Mouse (Mus musculus) embryonic facial prominence, embryonic 15.5 days (tissue): ENCODE measurements around the gene Zmiz1. TPM values are rescaled to one million over a fixed set of nuclear protein-coding genes. Genes with fewer than 3 reads are reported as not detected.
A peak's percentile ranks its signal among the peaks of the same experiment; 100 is the strongest.

Source experiments
- ATAC-seq: fragments of 200-750 bp; cut with Nextera tagmentation; 2 replicates; pipeline ENCODE4 v1.8.0; 2017; ENCODE audit warnings: low read depth, moderate TSS enrichment; ENCODE audit not compliant: insufficient number of reproducible peaks, low FRiP score, low TSS enrichment
- H3K27ac ChIP-seq: fragments of 300-500 bp; sonication (generic); replicated peaks from 2 replicates; pipeline ENCODE4 v1.5.1; 2015; ENCODE audit warnings: mild to moderate bottlenecking, inconsistent platforms
- H3K27me3 ChIP-seq: fragments of 300-500 bp; sonication (generic); 2 replicates; pipeline ENCODE4 v1.6.1; 2015; ENCODE audit warnings: inconsistent platforms
- H3K36me3 ChIP-seq: fragments of 300-500 bp; sonication (generic); 2 replicates; pipeline ENCODE4 v1.6.1; 2015; ENCODE audit warnings: mild to moderate bottlenecking, inconsistent platforms
- H3K4me1 ChIP-seq: fragments of 300-500 bp; sonication (generic); 2 replicates; pipeline ENCODE4 v1.6.1; 2015; ENCODE audit warnings: inconsistent platforms
- H3K4me2 ChIP-seq: fragments of 300-500 bp; sonication (generic); replicated peaks from 2 replicates; pipeline ENCODE4 v1.6.1; 2015; ENCODE audit warnings: mild to moderate bottlenecking, inconsistent platforms
- H3K4me3 ChIP-seq: fragments of 300-500 bp; sonication (generic); replicated peaks from 2 replicates; pipeline ENCODE4 v1.5.1; 2015; ENCODE audit warnings: mild to moderate bottlenecking, inconsistent platforms
- H3K9ac ChIP-seq: fragments of 300-500 bp; sonication (generic); 2 replicates; pipeline ENCODE4 v1.6.1; 2015; ENCODE audit warnings: inconsistent platforms
- H3K9me3 ChIP-seq: fragments of 300-500 bp; sonication (generic); replicated peaks from 2 replicates; pipeline ENCODE4 v1.6.1; 2016; ENCODE audit warnings: inconsistent platforms
- WGBS: fragments of 180-500 bp; shearing (Covaris S2); methylation state at CpG from one replicate; pipeline ENCODE4 v1.1.7; 2015; 5-methylcytosine and 5-hydroxymethylcytosine counted together
- polyA plus RNA-seq: library from polyadenylated mRNA; unstranded; fragments of >200 nt; fragmentation: Nextera tagmentation; extraction: Ambion mirVana; gene quantifications from 2 replicates; pipeline ENCODE4 v1.2.1, GENCODE M21; 2015

The Zmiz1 gene
- polyA plus RNA-seq, 1 experiment from 2014 or later = 40.1 TPM

- H3K27ac ChIP-seq = peak overlapping the region; percentile 66; the same call in 1 of the 2 replicates
- 20% methylated on average over 11 of the region's 11 CpGs for WGBS
Measured at GRCm38 (mm10) chr14:25565344-25566088, 106.5 kb downstream of the Zmiz1 start.

GRCm38 (mm10) chr14:25567245-25567644, 108.3 kb downstream of the Zmiz1 start:
- Histone ChIP-seq H3K4me3 (no peak overlapping the region), H3K27me3 (no peaks in the 10 kb centered on the region), H3K9me3 (no peaks in the 10 kb centered on the region), H3K9ac (no peak overlapping the region), H3K4me2 (no peak overlapping the region), H3K36me3 (peaks cover 9% of the 10 kb centered on the region; the same call in 1 of the 2 replicates), H3K27ac (no peak overlapping the region), H3K4me1 (peaks cover 19% of the 10 kb centered on the region)
- no peak for ATAC-seq
- 67% methylated on average over 3 of the region's 3 CpGs for WGBS

More at GRCm38 (mm10) chr14:25565344-25566088, 106.5 kb downstream of the Zmiz1 start:
- Histone ChIP-seq H3K36me3 (0 out of 2 replicates have a peak, but pooled peaks cover 3% of the 10 kb centered on the region), H3K27me3 (no peaks in the 10 kb centered on the region), H3K4me1 (peaks cover 34% of the 10 kb centered on the region), H3K9me3 (no peaks in the 10 kb centered on the region), H3K9ac (no peak overlapping the region), H3K4me3 (no peak overlapping the region), H3K4me2 (no peak overlapping the region)
- peak; percentile 49; the same call in 1 of the 2 replicates for ATAC-seq

GRCm38 (mm10) chr14:25567837-25568236, 108.9 kb downstream of the Zmiz1 start:
- Histone ChIP-seq H3K4me2 (no peak overlapping the region), H3K36me3 (peaks cover 15% of the 10 kb centered on the region; the same call in 1 of the 2 replicates), H3K27ac (no peak overlapping the region), H3K4me1 (peaks cover 13% of the 10 kb centered on the region), H3K4me3 (no peak overlapping the region), H3K9me3 (no peaks in the 10 kb centered on the region), H3K9ac (no peak overlapping the region), H3K27me3 (no peaks in the 10 kb centered on the region)
- WGBS = 93% methylated on average over 2 of the region's 2 CpGs
- no peak for ATAC-seq

GRCm38 (mm10) chr14:25574047-25574870, 115.3 kb downstream of the Zmiz1 start:
- Histone ChIP-seq H3K9ac (no peak overlapping the region), H3K36me3 (peaks cover 57% of the 10 kb centered on the region)
- ATAC-seq = peak; percentile 50

GRCm38 (mm10) chr14:25576642-25577041, 117.7 kb downstream of the Zmiz1 start:
- Histone ChIP-seq H3K4me2 (no peak overlapping the region), H3K27ac (no peak overlapping the region), H3K4me3 (no peak overlapping the region), H3K4me1 (peaks cover 24% of the 10 kb centered on the region), H3K27me3 (no peaks in the 10 kb centered on the region), H3K36me3 (peaks cover 75% of the 10 kb centered on the region), H3K9ac (no peak overlapping the region), H3K9me3 (no peaks in the 10 kb centered on the region)
- ATAC-seq = no peak
- WGBS = 76% methylated on average over 3 of the region's 3 CpGs

More at GRCm38 (mm10) chr14:25574047-25574870, 115.3 kb downstream of the Zmiz1 start:
- H3K4me3 ChIP-seq = no peak overlapping the region
- WGBS = 44% methylated on average over 16 of the region's 16 CpGs
- no peaks in the 10 kb centered on the region for H3K27me3 ChIP-seq
- no peak overlapping the region for H3K4me2 ChIP-seq
- H3K9me3 ChIP-seq = no peaks in the 10 kb centered on the region
- H3K4me1 ChIP-seq = peaks cover 24% of the 10 kb centered on the region
- no peak overlapping the region for H3K27ac ChIP-seq

GRCm38 (mm10) chr14:25577431-25577830, 118.4 kb downstream of the Zmiz1 start:
- Histone ChIP-seq H3K9me3 (no peaks in the 10 kb centered on the region), H3K4me2 (no peak overlapping the region), H3K27me3 (no peaks in the 10 kb centered on the region), H3K9ac (no peak overlapping the region), H3K36me3 (peaks cover 72% of the 10 kb centered on the region), H3K27ac (peak overlapping the region; percentile 39; the same call in 1 of the 2 replicates), H3K4me3 (no peak overlapping the region), H3K4me1 (peaks cover 24% of the 10 kb centered on the region)
- WGBS = 69% methylated on average over 3 of the region's 3 CpGs
- no peak for ATAC-seq

- Histone ChIP-seq H3K36me3 (peaks cover 81% of the 10 kb centered on the region), H3K9ac (no peak overlapping the region), H3K27ac (no peak overlapping the region), H3K9me3 (no peaks in the 10 kb centered on the region), H3K27me3 (no peaks in the 10 kb centered on the region), H3K4me1 (peaks cover 20% of the 10 kb centered on the region), H3K4me2 (no peak overlapping the region), H3K4me3 (no peak overlapping the region)
- 80% methylated on average over 7 of the region's 7 CpGs for WGBS
- ATAC-seq = no peak
Measured at GRCm38 (mm10) chr14:25579597-25579996, 120.6 kb downstream of the Zmiz1 start.

GRCm38 (mm10) chr14:25580397-25580796, 121.4 kb downstream of the Zmiz1 start:
- H3K27ac ChIP-seq = no peak overlapping the region
- no peak for ATAC-seq
- H3K36me3 ChIP-seq = peaks cover 73% of the 10 kb centered on the region
- no peak overlapping the region for H3K9ac ChIP-seq
- 37% methylated on average over 1 of the region's 1 CpGs for WGBS
- H3K9me3 ChIP-seq = no peaks in the 10 kb centered on the region
- H3K4me1 ChIP-seq = peaks cover 25% of the 10 kb centered on the region
- no peaks in the 10 kb centered on the region for H3K27me3 ChIP-seq
- no peak overlapping the region for H3K4me2 ChIP-seq
- H3K4me3 ChIP-seq = no peak overlapping the region

- peaks cover 39% of the 10 kb centered on the region for H3K4me1 ChIP-seq
- H3K9me3 ChIP-seq = no peaks in the 10 kb centered on the region
- 93% methylated on average over 6 of the region's 6 CpGs for WGBS
- H3K27me3 ChIP-seq = no peaks in the 10 kb centered on the region
- H3K36me3 ChIP-seq = peaks cover 53% of the 10 kb centered on the region
- H3K9ac ChIP-seq = no peak overlapping the region
- H3K27ac ChIP-seq = no peak overlapping the region
- no peak overlapping the region for H3K4me3 ChIP-seq
- no peak for ATAC-seq
- H3K4me2 ChIP-seq = no peak overlapping the region
Measured at GRCm38 (mm10) chr14:25582603-25583002, 123.6 kb downstream of the Zmiz1 start.

GRCm38 (mm10) chr14:25583899-25584298, 124.9 kb downstream of the Zmiz1 start:
- Histone ChIP-seq H3K9ac (no peak overlapping the region), H3K27ac (0 out of 2 replicates have a peak overlapping the region, but pooled peaks have one; percentile 81), H3K9me3 (no peaks in the 10 kb centered on the region), H3K27me3 (no peaks in the 10 kb centered on the region), H3K4me1 (peaks cover 51% of the 10 kb centered on the region), H3K4me3 (no peak overlapping the region), H3K4me2 (no peak overlapping the region), H3K36me3 (peaks cover 41% of the 10 kb centered on the region)
- ATAC-seq = no peak
- 74% methylated on average over 10 of the region's 10 CpGs for WGBS
